Mouse (Mus musculus) spleen, postnatal 0 days (tissue): Measurements from ENCODE around the gene Mrgpra6. TPM values are rescaled to one million over a fixed set of nuclear protein-coding genes. Genes with fewer than 3 reads are reported as not detected.

Experiments used
- polyA plus RNA-seq: library from polyadenylated mRNA; unstranded; fragments of >200 nt; fragmentation: Nextera tagmentation; extraction: Ambion mirVana; gene quantifications from 2 replicates; pipeline ENCODE4 v1.2.1, GENCODE M21; 2015

Gene Mrgpra6
- not detected in 2 replicates for polyA plus RNA-seq

DNA sequence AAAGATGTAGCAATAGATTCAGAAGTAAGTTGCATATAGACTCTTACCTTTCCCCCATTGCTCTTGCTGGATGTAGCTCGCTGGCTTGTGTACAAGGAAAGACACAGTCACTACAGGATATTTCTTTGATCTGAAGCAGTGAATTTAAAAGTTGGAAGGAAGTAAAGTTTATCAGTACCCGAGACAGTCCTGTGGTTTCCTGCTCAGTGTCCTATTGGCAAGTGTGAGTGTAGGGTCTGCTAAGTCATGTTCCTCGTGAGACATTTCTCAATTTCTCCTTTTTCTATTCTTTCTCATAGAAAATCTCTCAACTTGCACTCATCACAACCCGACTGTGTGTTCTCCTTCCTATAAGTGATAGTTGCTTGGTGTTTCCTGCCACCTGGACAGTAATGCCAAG lies at the start of gene Mrgpra6:
Mrgpra6 (minus strand) TSS at position 91 of the 400 bp plus-strand sequence.

GRCm38 (mm10) chr7:47252770-47253169 lies 48.0 kb upstream of the Mrgpra6 start, which contains the start of gene Mrgpra9:
TSS of gene Mrgpra9 (minus strand) at chr7:47252848.

Other genes starting within 250 kb of the Mrgpra6 start
- 5.1 and 5.6 TPM in 2 replicates for gene Uevld, start 246.4 kb downstream of the Mrgpra6 start, polyA plus RNA-seq
- not detected in 2 replicates for gene Gm9999, start 221.3 kb downstream of the Mrgpra6 start, polyA plus RNA-seq
- gene Spty2d1, start 196.5 kb downstream of the Mrgpra6 start, polyA plus RNA-seq = 11.4 TPM in 2 replicates
- 16.2 and 19.1 TPM in 2 replicates for gene Tmem86a, start 154.3 kb downstream of the Mrgpra6 start, polyA plus RNA-seq
- not detected in 2 replicates for gene Ptpn5, start 71.2 kb downstream of the Mrgpra6 start, polyA plus RNA-seq
- gene Mrgpra9, start 47.9 kb upstream of the Mrgpra6 start, polyA plus RNA-seq = not detected in 2 replicates
- not detected in 2 replicates for gene Mrgpra1, start 149.3 kb upstream of the Mrgpra6 start, polyA plus RNA-seq
- gene Mrgpra2a, start 247.2 kb upstream of the Mrgpra6 start, polyA plus RNA-seq = 2.6 and 3.7 TPM in 2 replicates